Mouse (Mus musculus) neural tube, embryonic 11.5 days (tissue): ENCODE results near the gene Ugt1a10. TPM values are rescaled to one million over a fixed set of nuclear protein-coding genes. Genes with fewer than 3 reads are reported as not detected.
"Not testable (repeated sequence)": the region's sequence is repeated elsewhere in the genome, so short reads cannot be mapped to it uniquely, and the experiment has no call there.

ENCODE experiments used
- ATAC-seq: fragments of 200-750 bp; cut with Nextera tagmentation; 2 replicates; pipeline ENCODE4 v1.8.0; 2017; ENCODE audit warnings: moderate number of reproducible peaks, mild to moderate bottlenecking, moderate TSS enrichment, moderate library complexity; ENCODE audit not compliant: insufficient read depth, low FRiP score, low TSS enrichment
- DNase-seq: peaks from one replicate; pipeline ENCODE4 v3.0.0-alpha.2; 2015; ENCODE audit warnings: low spot score
- H3K27ac ChIP-seq: fragments of 300-500 bp; sonication (generic); 2 replicates; pipeline ENCODE4 v1.5.1; 2014; ENCODE audit warnings: low read depth, mild to moderate bottlenecking, low read length
- H3K27me3 ChIP-seq: fragments of 300-500 bp; sonication (generic); 2 replicates; pipeline ENCODE4 v1.6.1; 2014; ENCODE audit warnings: mild to moderate bottlenecking, low read length, mixed read lengths; ENCODE audit not compliant: control insufficient read depth, insufficient read depth
- H3K36me3 ChIP-seq: fragments of 300-500 bp; sonication (generic); 2 replicates; pipeline ENCODE4 v1.6.1; 2014; ENCODE audit warnings: mild to moderate bottlenecking, low read length, moderate library complexity, mixed read lengths; ENCODE audit not compliant: control insufficient read depth, insufficient read depth
- H3K4me1 ChIP-seq: fragments of 300-500 bp; sonication (generic); 2 replicates; pipeline ENCODE4 v1.6.1; 2014; ENCODE audit warnings: low read length, mixed read lengths; ENCODE audit not compliant: control insufficient read depth, insufficient read depth
- H3K4me2 ChIP-seq: fragments of 300-500 bp; sonication (generic); 2 replicates; pipeline ENCODE4 v1.6.1; 2014; ENCODE audit warnings: low read depth, mild to moderate bottlenecking, moderate library complexity
- H3K4me3 ChIP-seq: fragments of 300-500 bp; sonication (generic); 2 replicates; pipeline ENCODE4 v1.5.1; 2014; ENCODE audit warnings: low read depth, low read length
- H3K9ac ChIP-seq: fragments of 300-500 bp; sonication (generic); 2 replicates; pipeline ENCODE4 v1.6.1; 2014; ENCODE audit warnings: mild to moderate bottlenecking, low read length
- H3K9me3 ChIP-seq: fragments of 300-500 bp; sonication (generic); 2 replicates; pipeline ENCODE4 v1.6.1; 2016; ENCODE audit warnings: low read length; ENCODE audit not compliant: control insufficient read depth
- whole genome bisulfite sequencing: fragments of 180-500 bp; shearing (Covaris S2); extraction: QIAGEN DNeasy Blood & Tissue Kit; methylation state at CpG from one replicate; pipeline ENCODE4 v1.1.7; 2014; 5-methylcytosine and 5-hydroxymethylcytosine counted together
- polyA plus RNA-seq: library from polyadenylated mRNA; unstranded; fragments of >200 nt; fragmentation: Nextera tagmentation; extraction: Ambion mirVana; gene quantifications from 2 replicates; pipeline ENCODE4 v1.2.1, GENCODE M21; 2014

Gene Ugt1a10
- polyA plus RNA-seq, 1 experiment from 2014 or later, result not detected

DNA sequence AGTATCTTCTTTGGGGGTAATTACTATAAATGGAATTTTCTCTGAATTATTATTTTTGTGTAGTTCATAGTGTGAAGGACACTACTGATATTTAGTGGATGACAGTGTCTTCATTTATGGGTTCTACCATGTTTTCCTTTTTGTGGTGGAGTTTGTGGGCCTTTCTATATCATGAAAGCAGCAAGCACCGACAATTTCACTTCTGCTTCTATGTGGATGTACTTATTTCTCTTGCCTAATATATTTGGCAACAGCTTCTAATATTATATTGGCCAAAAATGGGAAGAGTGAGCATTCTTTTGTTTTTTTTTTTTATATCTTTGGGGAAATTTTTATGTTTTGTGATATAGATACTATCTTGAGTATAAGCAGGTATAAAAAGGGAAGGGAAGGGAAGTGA, 26.5 kb downstream of the Ugt1a10 start:
- 95% methylated on average over 1 of the region's 1 CpGs for WGBS
- H3K4me3 ChIP-seq, result no peak overlapping the region
- no peaks in the 10 kb centered on the region for H3K36me3 ChIP-seq
- ATAC-seq (no peak), DNase-seq (no peak)
- no peak overlapping the region for H3K4me2 ChIP-seq
- H3K9ac ChIP-seq, result no peak overlapping the region
- H3K27ac ChIP-seq, result no peak overlapping the region
- no peaks in the 10 kb centered on the region for H3K4me1 ChIP-seq
- no peaks in the 10 kb centered on the region for H3K27me3 ChIP-seq
- no peaks in the 10 kb centered on the region for H3K9me3 ChIP-seq

DNA sequence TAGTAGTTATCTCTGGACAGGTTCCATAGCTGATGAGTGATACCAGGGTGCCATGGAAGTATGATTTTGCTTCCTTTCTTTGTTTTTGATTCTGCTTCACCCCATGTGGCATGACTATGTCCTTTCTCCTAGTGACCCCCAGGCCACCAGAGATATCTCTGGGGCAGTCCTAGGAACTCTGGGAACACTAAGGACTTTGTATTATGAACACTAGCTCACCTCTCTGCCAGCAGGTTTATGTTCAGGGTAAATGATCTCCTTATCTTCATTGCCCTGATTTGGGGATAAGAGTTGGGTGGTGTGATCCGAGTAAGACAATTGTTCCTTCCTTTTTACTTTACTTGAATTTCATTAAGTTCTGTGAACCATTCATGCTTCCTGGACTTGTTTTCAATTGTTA, 30.9 kb downstream of the Ugt1a10 start:
- H3K27ac ChIP-seq, result no peak overlapping the region
- no peaks in the 10 kb centered on the region for H3K36me3 ChIP-seq
- no peaks in the 10 kb centered on the region for H3K4me1 ChIP-seq
- WGBS, result 88% methylated on average over 1 of the region's 1 CpGs
- no peak overlapping the region for H3K4me2 ChIP-seq
- H3K9me3 ChIP-seq, result no peaks in the 10 kb centered on the region
- H3K9ac ChIP-seq, result no peak overlapping the region
- H3K4me3 ChIP-seq, result no peak overlapping the region
- H3K27me3 ChIP-seq, result no peaks in the 10 kb centered on the region
- ATAC-seq (no peak), DNase-seq (no peak)

DNA sequence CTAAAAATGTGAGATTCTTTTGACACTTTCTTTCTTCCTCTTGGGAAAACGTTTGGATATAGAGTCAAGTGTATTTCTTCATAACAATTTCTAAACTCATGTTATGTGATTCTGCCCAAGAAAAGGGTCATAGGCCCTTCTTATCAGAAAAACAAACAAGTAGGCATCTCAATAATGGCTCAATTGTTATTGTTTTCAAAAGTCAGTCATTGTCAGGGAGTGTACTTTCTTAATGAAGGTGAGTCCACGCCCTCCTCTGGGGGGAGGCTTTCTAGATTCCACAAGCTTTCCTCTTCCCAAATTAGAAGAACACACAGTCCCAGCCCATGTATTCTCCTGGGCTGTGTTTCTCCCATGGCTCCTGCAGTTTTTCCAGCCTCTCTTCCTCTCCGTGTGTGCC, 32.3 kb downstream of the Ugt1a10 start, which contains the start of gene Ugt1a8:
Gene Ugt1a8 (plus strand): TSS at position 301 of the 400 bp plus-strand sequence.
- Histone ChIP-seq H3K4me2 (no peak within 1 kb of the TSS), H3K4me3 (no peak within 1 kb of the TSS), H3K9me3 (no peaks in the 10 kb centered on the region), H3K9ac (no peak within 1 kb of the TSS), H3K4me1 (no peaks in the 10 kb centered on the region), H3K27me3 (no peaks in the 10 kb centered on the region), H3K27ac (no peak within 1 kb of the TSS), H3K36me3 (no peaks in the 10 kb centered on the region)
- DNase-seq, result no peak
- 79% methylated on average over 3 of the region's 3 CpGs for WGBS
- ATAC-seq, result no peak

DNA sequence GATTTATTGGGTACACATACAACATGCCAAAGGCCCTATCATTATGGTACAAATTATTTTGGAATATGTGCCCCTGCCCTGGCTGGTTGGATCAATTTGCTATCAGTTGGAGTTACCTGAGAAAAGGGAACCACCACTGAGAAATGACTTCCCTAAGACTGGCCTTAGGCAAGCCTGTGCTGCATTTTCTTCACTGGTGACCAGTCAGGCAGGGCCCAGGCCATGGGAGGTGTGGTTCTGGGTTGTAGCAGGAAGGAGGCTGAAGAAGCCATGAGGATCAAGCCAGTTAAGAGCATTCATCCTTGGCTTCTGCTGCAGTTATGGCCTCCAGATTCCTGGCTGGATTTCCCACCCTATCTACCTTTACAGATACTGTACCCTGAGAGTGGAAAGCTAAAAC, 37.2 kb downstream of the Ugt1a10 start:
- Histone ChIP-seq H3K9me3 (no peaks in the 10 kb centered on the region), H3K4me1 (no peaks in the 10 kb centered on the region), H3K4me2 (no peak overlapping the region), H3K27me3 (no peaks in the 10 kb centered on the region), H3K27ac (no peak overlapping the region), H3K36me3 (no peaks in the 10 kb centered on the region), H3K4me3 (no peak overlapping the region), H3K9ac (no peak overlapping the region)
- ATAC-seq, result no peak
- DNase-seq, result no peak

DNA sequence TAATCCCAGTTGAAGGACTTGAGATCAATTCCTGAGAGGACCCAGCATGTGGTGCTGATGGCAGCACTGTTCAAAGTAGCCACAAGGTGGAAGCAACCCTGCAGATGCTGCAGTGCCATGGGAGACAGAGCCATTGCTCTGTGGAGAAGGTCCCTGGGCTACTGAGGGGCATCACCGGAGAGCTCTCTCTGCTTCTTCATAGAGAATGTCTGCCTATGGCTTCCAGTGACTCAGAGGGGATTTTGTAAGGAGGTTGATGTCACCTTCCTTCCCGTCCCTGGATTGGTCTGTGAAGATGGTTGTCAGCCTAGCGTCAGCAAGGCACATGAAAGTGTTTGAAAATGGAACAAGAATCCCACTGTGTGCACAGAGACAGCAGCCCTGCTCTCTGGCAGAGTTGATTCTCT, 39.1 kb downstream of the Ugt1a10 start:
- 75% methylated on average over 3 of the region's 3 CpGs for WGBS
- not testable (repeated sequence) for H3K27ac ChIP-seq, H3K36me3 ChIP-seq, H3K4me2 ChIP-seq, H3K27me3 ChIP-seq, ATAC-seq, H3K4me3 ChIP-seq, H3K9ac ChIP-seq, DNase-seq, H3K4me1 ChIP-seq, H3K9me3 ChIP-seq

DNA sequence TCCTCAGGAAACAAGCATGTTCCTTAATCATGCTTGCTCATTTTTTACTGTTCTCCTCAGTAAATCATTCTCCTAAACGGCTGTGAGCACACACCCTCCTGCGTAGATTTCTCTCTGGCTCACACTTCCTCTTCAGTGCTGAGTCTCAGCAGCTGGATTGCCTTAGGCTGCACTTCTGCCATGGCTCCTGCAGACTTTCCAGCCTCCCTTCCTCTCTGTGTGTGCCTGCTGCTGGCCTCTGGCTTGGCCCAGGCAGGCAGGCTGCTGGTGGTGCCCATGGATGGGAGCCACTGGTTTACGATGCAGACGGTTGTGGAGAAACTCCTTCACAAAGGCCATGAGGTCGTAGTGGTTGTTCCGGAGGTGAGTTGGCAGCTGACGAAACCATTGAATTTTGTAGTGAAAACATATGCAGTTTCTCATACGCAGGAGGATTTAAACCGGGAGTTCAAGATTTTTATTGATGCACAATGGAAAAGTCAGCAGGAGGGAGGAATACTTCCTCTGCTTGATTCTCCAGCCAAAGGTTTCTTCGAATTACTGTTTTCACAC, 39.8 kb downstream of the Ugt1a10 start, which contains the start of gene Ugt1a7c:
Gene Ugt1a7c (plus strand): TSS at position 122 of the 552 bp plus-strand sequence.
- H3K27me3 ChIP-seq, result no peaks in the 10 kb centered on the region
- H3K36me3 ChIP-seq, result no peaks in the 10 kb centered on the region
- H3K4me1 ChIP-seq, result no peaks in the 10 kb centered on the region
- DNase-seq (no peak), ATAC-seq (no peak)
- 58% methylated on average over 10 of the region's 10 CpGs for WGBS
- no peak within 1 kb of the TSS for H3K27ac ChIP-seq
- H3K4me3 ChIP-seq, result no peak within 1 kb of the TSS
- H3K4me2 ChIP-seq, result no peak within 1 kb of the TSS
- H3K9ac ChIP-seq, result no peak within 1 kb of the TSS
- no peaks in the 10 kb centered on the region for H3K9me3 ChIP-seq

DNA sequence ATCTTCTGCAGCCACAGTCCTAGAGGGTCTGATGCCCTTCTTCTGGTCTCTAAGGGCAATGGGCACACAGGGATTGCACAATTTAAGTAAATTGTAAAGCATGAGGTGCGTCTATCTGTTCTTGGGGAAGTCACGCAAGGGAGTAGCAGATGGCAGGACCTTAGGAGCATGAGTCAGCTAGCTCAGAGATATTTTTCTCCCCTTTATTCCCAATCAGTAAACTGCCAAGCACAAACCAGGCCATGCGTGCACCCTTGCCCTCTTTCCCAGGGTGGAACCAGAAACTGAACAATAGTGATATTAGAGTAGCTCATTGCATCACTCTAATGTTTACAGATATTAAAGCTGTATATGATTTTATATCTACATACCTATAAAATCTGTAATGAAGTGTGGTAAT, 43.4 kb downstream of the Ugt1a10 start:
- DNase-seq, H3K36me3 ChIP-seq, ATAC-seq, H3K4me3 ChIP-seq, H3K4me2 ChIP-seq, H3K9ac ChIP-seq, H3K9me3 ChIP-seq, H3K27ac ChIP-seq, H3K27me3 ChIP-seq, H3K4me1 ChIP-seq: not testable (repeated sequence)
- 88% methylated on average over 3 of the region's 3 CpGs for WGBS

DNA sequence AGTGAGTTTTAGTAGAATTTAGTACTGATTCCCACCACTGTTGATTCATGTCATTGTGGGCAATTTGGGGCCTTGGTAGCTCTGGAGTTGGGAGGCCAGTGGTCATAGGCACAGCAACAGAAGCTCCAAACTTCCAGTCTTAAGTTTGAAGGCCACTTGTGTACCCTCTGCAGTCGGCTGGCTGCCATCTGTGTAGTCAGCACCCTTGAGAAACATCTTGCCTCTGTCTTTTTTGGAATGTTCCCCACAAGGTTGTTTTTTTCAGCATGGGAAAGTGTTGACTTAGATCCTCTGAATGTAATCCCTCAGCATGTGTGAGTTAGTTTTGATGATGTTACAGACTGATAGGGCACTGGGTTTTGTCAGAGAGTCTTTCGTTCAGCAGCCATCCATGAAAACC, 44.5 kb downstream of the Ugt1a10 start:
- H3K9me3 ChIP-seq, DNase-seq, H3K36me3 ChIP-seq, ATAC-seq, H3K27ac ChIP-seq, H3K9ac ChIP-seq, H3K27me3 ChIP-seq, H3K4me3 ChIP-seq, H3K4me1 ChIP-seq, H3K4me2 ChIP-seq: not testable (repeated sequence)
- WGBS, result 76% methylated on average over 2 of the region's 2 CpGs

DNA sequence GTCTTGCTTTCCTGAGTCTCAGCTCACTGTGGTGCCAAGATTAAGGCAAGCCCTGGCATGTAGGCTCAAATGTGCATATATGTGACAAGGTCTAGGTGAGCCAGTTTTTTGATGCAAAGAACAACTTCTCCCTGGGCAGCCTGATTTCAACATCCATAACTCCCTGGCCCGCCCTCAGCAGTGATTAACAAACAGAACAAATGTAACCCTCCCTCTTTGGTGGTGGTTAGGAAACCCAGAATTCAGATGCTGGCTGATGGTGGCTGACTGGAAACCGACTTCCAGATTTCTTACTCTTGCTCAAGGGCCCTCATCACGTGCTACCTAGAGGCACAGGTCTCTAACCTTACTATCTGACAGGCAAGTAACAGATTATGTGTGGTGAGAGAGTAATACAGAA, 47.8 kb downstream of the Ugt1a10 start, which contains the start of gene Ugt1a6b:
Gene Ugt1a6b (plus strand): TSS at position 234 of the 400 bp plus-strand sequence.
- H3K27ac ChIP-seq, DNase-seq, H3K4me2 ChIP-seq, ATAC-seq, H3K4me1 ChIP-seq, H3K27me3 ChIP-seq, H3K9me3 ChIP-seq, H3K9ac ChIP-seq, H3K4me3 ChIP-seq, H3K36me3 ChIP-seq: not testable (repeated sequence)
- 76% methylated on average over 1 of the region's 3 CpGs for WGBS
